Comparison of ENCODE assay signal across 7 mouse cellular contexts in genomic region chr16:33684703-33685701, GRCm38 (mm10). TPM values are rescaled to one million over a fixed set of nuclear protein-coding genes. Genes with fewer than 3 reads are reported as not detected.
DNase-seq lines count a peak whose midpoint lies in the region; ATAC-seq and TF ChIP-seq lines count a peak whose summit lies in the region.

No protein-coding gene starts in this region.

- TF ChIP-seq CTCF in thymus, adult 2 months (IDR thresholded peaks at IDR 0.05; ENCODE audit: borderline replicate concordance, control insufficient read depth, extremely low read depth, insufficient read depth, low read length, poor library complexity), result 0 out of 2 replicates have a peak, but pooled peaks have one; percentile 29
- TF ChIP-seq CTCF in cortical plate, adult 2 months (IDR thresholded peaks at IDR 0.05; ENCODE audit: extremely low read depth, insufficient read depth, low read length), result no peak
- TF ChIP-seq CTCF in heart, postnatal 0 days (IDR thresholded peaks at IDR 0.05; ENCODE audit: low read depth), result no peak
- no peak for TF ChIP-seq CTCF in liver, embryonic 14.5 days (IDR thresholded peaks at IDR 0.05; ENCODE audit: low read depth)
- TF ChIP-seq CTCF in olfactory bulb, adult 2 months (IDR thresholded peaks at IDR 0.05; ENCODE audit: insufficient read depth, low read depth, low read length), result no peak

- no peak for TF ChIP-seq POLR2A in thymus, adult 2 months (IDR thresholded peaks at IDR 0.05; ENCODE audit: control insufficient read depth, extremely low read depth, insufficient read depth, low read length, poor library complexity)
- TF ChIP-seq POLR2A in cortical plate, adult 2 months (IDR thresholded peaks at IDR 0.05; ENCODE audit: extremely low read depth, insufficient read depth, low read length), result no peak
- TF ChIP-seq POLR2A in olfactory bulb, adult 2 months (IDR thresholded peaks at IDR 0.05; ENCODE audit: insufficient read depth, low read depth, low read length), result no peak

- peak overlapping the region; percentile 40; the same call in 1 of the 2 replicates for H3K27ac ChIP-seq in thymus, adult 2 months (ENCODE audit: control insufficient read depth, insufficient read depth, low read length)
- H3K27ac ChIP-seq in cortical plate, adult 2 months (ENCODE audit: insufficient read depth, low read length), result peak overlapping the region; percentile 89
- peak overlapping the region; percentile 91 for H3K27ac ChIP-seq in heart, postnatal 0 days (ENCODE audit: low read depth)
- H3K27ac ChIP-seq in liver, embryonic 14.5 days, result no peak overlapping the region
- H3K27ac ChIP-seq in olfactory bulb, adult 2 months (ENCODE audit: insufficient read depth, low read depth, low read length), result 0 out of 2 replicates have a peak overlapping the region, but pooled peaks have one; percentile 12

- H3K4me2 ChIP-seq in heart, postnatal 0 days (ENCODE audit: low read depth, low read length), result peak overlapping the region; percentile 71
- peak overlapping the region; percentile 85 for H3K4me2 ChIP-seq in liver, embryonic 14.5 days (ENCODE audit: low read depth)

- TF ChIP-seq EP300 in heart, postnatal 0 days (IDR thresholded peaks at IDR 0.05; ENCODE audit: low read depth), result no peak
- TF ChIP-seq EP300 in liver, embryonic 14.5 days (IDR thresholded peaks at IDR 0.05; ENCODE audit: low read depth), result no peak

- H3K27me3 ChIP-seq in thymus, adult 2 months (ENCODE audit: control insufficient read depth, insufficient read depth, low read length), result no peaks in the 10 kb centered on the region
- H3K27me3 ChIP-seq in heart, postnatal 0 days (ENCODE audit: control insufficient read depth, insufficient read depth, low read length), result no peaks in the 10 kb centered on the region
- H3K27me3 ChIP-seq in liver, embryonic 14.5 days (ENCODE audit: control insufficient read depth, insufficient read depth, low read length), result no peaks in the 10 kb centered on the region

- H3K4me1 ChIP-seq in thymus, adult 2 months (replicated peaks; ENCODE audit: control insufficient read depth, insufficient read depth, low read length), result peaks cover 36% of the 10 kb centered on the region
- no peaks in the 10 kb centered on the region for H3K4me1 ChIP-seq in cortical plate, adult 2 months (ENCODE audit: control insufficient read depth, insufficient read depth, low read length)
- peaks cover 37% of the 10 kb centered on the region for H3K4me1 ChIP-seq in heart, postnatal 0 days (ENCODE audit: control insufficient read depth, insufficient read depth)
- H3K4me1 ChIP-seq in liver, embryonic 14.5 days (replicated peaks; ENCODE audit: control insufficient read depth in 2 of 2, insufficient read depth in 2 of 2, low read length in 1 of 2), result peaks cover 8 to 28% of the 10 kb centered on the region in 2 experiments
- peaks cover 2% of the 10 kb centered on the region; the same call in 1 of the 2 replicates for H3K4me1 ChIP-seq in olfactory bulb, adult 2 months (ENCODE audit: control insufficient read depth, insufficient read depth, low read length)

- 2% methylated on average over 46 of the region's 46 CpGs for WGBS in thymus, adult 2 months
- WGBS in heart, postnatal 0 days, result under 1% methylated on average over 43 of the region's 46 CpGs
- under 1% methylated on average over 41 of the region's 46 CpGs for WGBS in liver, embryonic 14.5 days (ENCODE audit: insufficient replicate concordance)
- 4% methylated on average over 46 of the region's 46 CpGs for WGBS in olfactory bulb, adult 2 months

- H3K36me3 ChIP-seq in thymus, adult 2 months (ENCODE audit: control insufficient read depth, insufficient read depth, low read length), result no peaks in the 10 kb centered on the region
- H3K36me3 ChIP-seq in heart, postnatal 0 days (replicated peaks; ENCODE audit: control insufficient read depth, insufficient read depth, low read length), result no peaks in the 10 kb centered on the region
- no peaks in the 10 kb centered on the region for H3K36me3 ChIP-seq in liver, embryonic 14.5 days (replicated peaks; ENCODE audit: control insufficient read depth, insufficient read depth, low read depth)

- H3K9ac ChIP-seq in heart, postnatal 0 days (replicated peaks; ENCODE audit: low read depth, low read length), result peak overlapping the region; percentile 92
- H3K9ac ChIP-seq in liver, embryonic 14.5 days (replicated peaks), result peak overlapping the region; percentile 67

- H3K4me3 ChIP-seq in thymus, adult 2 months (ENCODE audit: control insufficient read depth, insufficient read depth, low read length), result peak overlapping the region; percentile 73
- peak overlapping the region; percentile 36 for H3K4me3 ChIP-seq in cortical plate, adult 2 months (ENCODE audit: insufficient read depth, low read length)
- H3K4me3 ChIP-seq in heart, postnatal 0 days (ENCODE audit: low read depth, low read length), result peak overlapping the region; percentile 75
- H3K4me3 ChIP-seq in liver, embryonic 14.5 days (ENCODE audit: insufficient read depth in 1 of 2, low read depth in 2 of 2, low read length in 2 of 2), result peak overlapping the region; percentile 58 to 64
- H3K4me3 ChIP-seq in olfactory bulb, adult 2 months (ENCODE audit: insufficient read depth, low read depth, low read length), result peak overlapping the region; percentile 91

- ATAC-seq in heart, postnatal 0 days (ENCODE audit: insufficient read depth, low read depth), result peak; percentile 40
- peak; percentile 35 for ATAC-seq in liver, embryonic 14.5 days (ENCODE audit: insufficient read depth)

- DNase-seq in thymus, adult 2 months, result peak; percentile 41
- no peak for DNase-seq in thymus, adult 18-20 months
- peak; percentile 39 for DNase-seq in heart, postnatal 0 days (ENCODE audit: low spot score)
- no peak for DNase-seq in liver, embryonic 14.5 days (ENCODE audit: low read depth in 3 of 3, low spot score in 3 of 3)
- no peak for DNase-seq in layer of hippocampus, postnatal 25 days (ENCODE audit: extremely low spot score in 1 of 2, low spot score in 1 of 2)

- no peaks in the 10 kb centered on the region for H3K9me3 ChIP-seq in heart, postnatal 0 days (replicated peaks; ENCODE audit: control insufficient read depth, low read length)
- no peaks in the 10 kb centered on the region for H3K9me3 ChIP-seq in liver, embryonic 14.5 days (ENCODE audit: control insufficient read depth, low read length)

RNA-seq across cellular contexts. Expression of gene Heg1, which starts 0.8 kb away (rescaled TPM):
- 39.1 and 43.7 TPM in 2 replicates for polyA plus RNA-seq in thymus, adult 2 months (2012; rRNA removed)
- polyA plus RNA-seq in cortical plate, adult 2 months (2012; rRNA removed), result 17.0 and 17.5 TPM in 2 replicates
- 93.7 and 94.2 TPM in 2 replicates for total RNA-seq in heart, postnatal 0 days (2014; rRNA removed; ENCODE audit: low replicate concordance)
- 24.5 and 28.7 TPM in 2 replicates for polyA plus RNA-seq in heart, postnatal 0 days (2015; fragmentation: Nextera tagmentation; extraction: Ambion mirVana)
- polyA plus RNA-seq in liver, embryonic 14.5 days (2012; rRNA removed), result 3.2 and 3.5 TPM in 2 replicates
- polyA plus RNA-seq in liver, embryonic 14.5 days (2014; fragmentation: Nextera tagmentation; extraction: Ambion mirVana), result 3.5 and 4.0 TPM in 2 replicates
- polyA plus RNA-seq in olfactory bulb, adult 2 months (2012; ENCODE audit: insufficient read depth, insufficient read length, low replicate concordance, missing spikeins), result not detected in 2 replicates
- 10 to 100 TPM; 20.5 to 27.8 TPM for total RNA-seq in layer of hippocampus, postnatal 25 days (2021)

Comparison
In these comparisons a context has a peak if more than half of its experiments do, and no peak if none do; other contexts are left out.
1. DNase-seq: peak in thymus, adult 2 months (single experiment) and heart, postnatal 0 days (single experiment); none in thymus, adult 18-20 months (0 of 2), liver, embryonic 14.5 days (0 of 3) and layer of hippocampus, postnatal 25 days (0 of 2).
2. H3K4me3 ChIP-seq: peak in every context shown above with its lines; median percentile 91 in olfactory bulb, adult 2 months; 75 in heart, postnatal 0 days; 73 in thymus, adult 2 months; 61 in liver, embryonic 14.5 days; 36 in cortical plate, adult 2 months.